Mouse (Mus musculus): ENCODE measurements around the gene Cyb561d2. TPM values are rescaled to one million over a fixed set of nuclear protein-coding genes. Genes with fewer than 3 reads are reported as not detected.

Gene Cyb561d2
- polyA plus RNA-seq, 1 experiment = 31.3 TPM

DNA sequence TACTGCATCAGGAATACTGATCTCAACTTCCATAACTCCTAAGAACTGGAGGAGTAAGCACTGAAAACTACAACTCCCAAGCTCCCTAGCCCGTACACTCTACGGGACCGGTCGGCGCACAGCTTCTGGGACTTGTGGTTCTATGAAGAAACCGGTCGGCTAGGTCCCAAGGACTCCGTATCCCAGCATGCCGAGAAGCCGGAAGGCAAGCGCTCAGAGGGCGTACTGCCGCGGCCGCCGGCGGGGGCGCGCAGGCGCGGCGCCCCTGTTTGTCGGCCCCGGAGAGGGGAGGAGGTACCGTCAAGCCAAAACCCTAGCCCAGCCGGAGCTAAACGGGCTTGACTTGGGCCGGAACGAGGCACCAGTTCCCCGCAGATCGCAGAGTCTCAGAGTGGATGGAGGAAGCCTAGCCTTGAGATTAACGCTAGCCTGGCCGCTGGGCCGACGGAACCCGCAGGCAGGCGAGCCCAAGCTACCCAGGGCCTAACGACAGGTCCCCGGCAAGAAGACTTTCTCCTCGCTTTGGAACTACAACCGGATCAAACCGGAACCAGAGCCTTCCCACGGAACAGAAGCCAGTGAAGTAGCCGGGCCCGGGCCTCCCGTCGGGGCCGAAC, 8.1 kb downstream of the Cyb561d2 start, which contains the start of gene Tmem115:
Gene Tmem115 (plus strand): TSS at position 155 of the 617 bp plus-strand sequence.
- Histone ChIP-seq H3K27ac (ENCODE audit: insufficient read depth, low read length) (peak within 1 kb of the TSS; percentile 41; the same call in 1 of the 2 replicates), H3K4me1 (ENCODE audit: control insufficient read depth, insufficient read depth, low read length) (peaks cover 6% of the 10 kb centered on the region), H3K4me3 (ENCODE audit: insufficient read depth, low read length) (peak within 1 kb of the TSS; percentile 60)
- no peak for TF ChIP-seq CTCF (IDR thresholded peaks at IDR 0.05; ENCODE audit: extremely low read depth, insufficient read depth, low read length)
- TF ChIP-seq POLR2A (IDR thresholded peaks at IDR 0.05; ENCODE audit: extremely low read depth, insufficient read depth, low read length) = peak; percentile 81

DNA sequence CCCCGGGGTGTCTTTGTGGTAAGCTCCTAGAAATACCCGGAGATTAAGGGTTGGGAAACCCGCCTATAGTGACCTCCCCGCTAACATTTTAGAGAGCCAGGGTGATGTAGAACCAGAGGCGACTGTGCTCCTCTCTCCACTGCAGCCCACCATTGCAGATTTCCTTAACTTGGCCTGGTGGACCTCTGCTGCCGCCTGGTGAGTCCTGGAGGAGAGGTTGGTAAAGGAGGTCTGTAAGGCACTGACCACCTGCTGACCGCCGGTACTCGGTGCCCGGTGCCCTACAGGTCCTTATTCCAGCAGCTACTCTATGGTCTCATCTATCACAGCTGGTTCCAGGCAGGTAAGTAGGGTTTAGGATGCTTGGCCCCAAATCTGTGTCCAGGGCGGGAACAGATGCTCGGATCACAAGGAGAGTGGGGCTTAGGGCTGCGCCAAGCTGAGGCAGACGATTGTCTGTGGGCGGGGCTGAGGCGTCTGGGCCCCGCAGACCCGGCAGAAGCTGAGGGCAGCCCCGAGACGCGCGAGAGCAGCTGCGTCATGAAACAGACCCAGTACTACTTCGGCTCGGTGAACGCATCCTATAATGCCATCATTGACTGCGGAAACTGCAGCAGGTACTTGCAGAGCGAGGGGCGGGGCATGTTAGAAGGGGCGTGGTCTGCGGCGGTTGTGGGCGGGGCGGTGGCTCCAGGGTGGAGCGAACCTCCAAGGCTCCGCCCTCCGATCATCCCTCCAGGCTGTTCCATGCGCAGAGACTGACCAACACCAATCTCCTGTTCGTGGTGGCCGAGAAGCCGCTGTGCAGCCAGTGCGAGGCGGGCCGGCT, 15.6 kb downstream of the Cyb561d2 start:
- Histone ChIP-seq H3K27ac (ENCODE audit: insufficient read depth, low read length) (no peak overlapping the region), H3K4me1 (ENCODE audit: control insufficient read depth, insufficient read depth, low read length) (no peaks in the 10 kb centered on the region), H3K4me3 (ENCODE audit: insufficient read depth, low read length) (peak overlapping the region; percentile 26)
- TF ChIP-seq POLR2A (IDR thresholded peaks at IDR 0.05; ENCODE audit: extremely low read depth, insufficient read depth, low read length) (peak; percentile 42; the same call in 1 of the 2 replicates), CTCF (IDR thresholded peaks at IDR 0.05; ENCODE audit: extremely low read depth, insufficient read depth, low read length) (no peak)

DNA sequence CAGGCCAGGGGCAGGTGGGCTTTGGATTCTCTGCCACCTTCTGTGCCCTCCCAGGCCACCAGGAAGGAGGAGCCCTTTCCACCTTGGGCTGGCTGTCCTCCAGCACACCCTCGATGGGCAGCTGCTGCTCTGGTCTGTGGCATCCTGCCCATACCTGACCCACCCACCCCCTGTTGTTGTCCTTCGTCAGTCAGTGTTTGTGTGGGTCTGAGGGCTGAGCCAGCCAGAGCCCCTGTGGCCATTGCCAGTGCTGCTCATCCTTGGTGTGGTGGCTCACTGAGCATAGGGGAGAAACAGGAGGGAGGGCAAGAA, 19.6 kb downstream of the Cyb561d2 start:
- no peak for TF ChIP-seq CTCF (IDR thresholded peaks at IDR 0.05; ENCODE audit: extremely low read depth, insufficient read depth, low read length)
- no peak for TF ChIP-seq POLR2A (IDR thresholded peaks at IDR 0.05; ENCODE audit: extremely low read depth, insufficient read depth, low read length)
- no peak overlapping the region for H3K27ac ChIP-seq (ENCODE audit: insufficient read depth, low read length)
- H3K4me1 ChIP-seq (ENCODE audit: control insufficient read depth, insufficient read depth, low read length) = no peaks in the 10 kb centered on the region
- no peak overlapping the region for H3K4me3 ChIP-seq (ENCODE audit: insufficient read depth, low read length)

GRCm38 (mm10) chr9:107521711-107522399, 20.1 kb downstream of the Cyb561d2 start:
- Histone ChIP-seq H3K4me3 (ENCODE audit: insufficient read depth, low read length) (no peak overlapping the region), H3K4me1 (ENCODE audit: control insufficient read depth, insufficient read depth, low read length) (no peaks in the 10 kb centered on the region), H3K27ac (ENCODE audit: insufficient read depth, low read length) (no peak overlapping the region)
- TF ChIP-seq CTCF (IDR thresholded peaks at IDR 0.05; ENCODE audit: extremely low read depth, insufficient read depth, low read length) (no peak), POLR2A (IDR thresholded peaks at IDR 0.05; ENCODE audit: extremely low read depth, insufficient read depth, low read length) (no peak)

DNA sequence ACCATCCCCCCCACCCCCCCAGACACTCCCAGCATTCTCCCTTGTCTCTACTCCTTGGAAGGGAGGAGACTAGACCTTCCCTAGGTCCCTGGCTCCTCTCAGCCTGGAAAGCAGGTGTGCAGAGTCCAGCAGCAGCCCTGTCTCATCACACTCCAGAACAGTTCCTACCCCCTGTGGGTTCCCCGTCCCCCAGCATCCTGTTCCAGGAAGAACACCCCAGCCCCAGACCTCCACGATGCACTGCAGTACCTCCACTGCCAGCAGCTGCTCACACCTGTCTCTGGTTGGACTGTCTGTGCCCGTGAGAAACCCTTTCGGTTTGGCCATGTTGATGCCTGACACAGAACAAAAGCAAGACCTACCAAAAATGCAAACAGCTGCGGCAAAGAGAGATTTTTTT, 20.8 kb downstream of the Cyb561d2 start:
- no peaks in the 10 kb centered on the region for H3K4me1 ChIP-seq (ENCODE audit: control insufficient read depth, insufficient read depth, low read length)
- no peak overlapping the region for H3K4me3 ChIP-seq (ENCODE audit: insufficient read depth, low read length)
- no peak overlapping the region for H3K27ac ChIP-seq (ENCODE audit: insufficient read depth, low read length)
- TF ChIP-seq POLR2A (IDR thresholded peaks at IDR 0.05; ENCODE audit: extremely low read depth, insufficient read depth, low read length) = no peak
- TF ChIP-seq CTCF (IDR thresholded peaks at IDR 0.05; ENCODE audit: extremely low read depth, insufficient read depth, low read length) = no peak

- H3K27ac ChIP-seq (ENCODE audit: insufficient read depth, low read length) = no peak overlapping the region
- TF ChIP-seq POLR2A (IDR thresholded peaks at IDR 0.05; ENCODE audit: extremely low read depth, insufficient read depth, low read length) = no peak
- TF ChIP-seq CTCF (IDR thresholded peaks at IDR 0.05; ENCODE audit: extremely low read depth, insufficient read depth, low read length) = no peak
- H3K4me3 ChIP-seq (ENCODE audit: insufficient read depth, low read length) = no peak overlapping the region
- H3K4me1 ChIP-seq (ENCODE audit: control insufficient read depth, insufficient read depth, low read length) = no peaks in the 10 kb centered on the region
Measured at GRCm38 (mm10) chr9:107520331-107520730, 21.7 kb downstream of the Cyb561d2 start.

DNA sequence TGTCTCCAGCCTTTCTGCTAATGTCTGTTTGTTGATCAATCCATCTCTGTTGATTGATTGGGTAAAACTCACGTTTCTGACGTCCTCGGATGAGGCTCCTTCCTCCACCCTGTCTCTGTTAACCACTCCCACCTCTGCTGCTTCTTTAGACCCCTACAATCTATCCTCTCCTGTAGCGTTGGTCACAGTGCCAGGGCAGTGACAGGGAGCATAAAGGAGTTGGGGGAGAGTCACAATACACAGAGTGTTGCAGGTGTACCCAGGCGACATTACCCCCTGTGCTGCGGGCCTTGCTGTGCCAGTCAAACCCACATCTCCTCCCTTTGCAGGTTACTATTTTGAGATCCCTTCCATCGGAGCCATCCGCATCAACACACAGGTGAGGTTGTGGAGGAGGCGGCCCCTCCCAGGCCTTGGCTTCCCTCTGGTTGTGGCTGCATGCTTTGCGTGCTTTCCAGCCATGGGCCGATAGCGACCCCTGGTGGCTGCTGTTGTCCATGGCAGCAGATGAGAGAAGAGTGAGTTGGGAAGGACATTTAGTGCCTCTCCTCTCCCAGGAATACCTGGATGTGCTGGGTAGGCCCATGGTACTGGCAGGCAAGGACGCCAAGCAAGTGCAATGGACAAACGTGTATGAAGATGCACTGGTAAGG, 27.6 kb downstream of the Cyb561d2 start:
- Histone ChIP-seq H3K4me3 (ENCODE audit: insufficient read depth, low read length) (no peak overlapping the region), H3K27ac (ENCODE audit: insufficient read depth, low read length) (no peak overlapping the region), H3K4me1 (ENCODE audit: control insufficient read depth, insufficient read depth, low read length) (no peaks in the 10 kb centered on the region)
- TF ChIP-seq CTCF (IDR thresholded peaks at IDR 0.05; ENCODE audit: extremely low read depth, insufficient read depth, low read length) = peak; percentile 98
- no peak for TF ChIP-seq POLR2A (IDR thresholded peaks at IDR 0.05; ENCODE audit: extremely low read depth, insufficient read depth, low read length)

- Histone ChIP-seq H3K4me1 (ENCODE audit: control insufficient read depth, insufficient read depth, low read length) (no peaks in the 10 kb centered on the region), H3K27ac (ENCODE audit: insufficient read depth, low read length) (no peak overlapping the region), H3K4me3 (ENCODE audit: insufficient read depth, low read length) (no peak overlapping the region)
- no peak for TF ChIP-seq CTCF (IDR thresholded peaks at IDR 0.05; ENCODE audit: extremely low read depth, insufficient read depth, low read length)
Measured at GRCm38 (mm10) chr9:107512326-107512725, 29.7 kb downstream of the Cyb561d2 start.

- Histone ChIP-seq H3K4me1 (ENCODE audit: control insufficient read depth, insufficient read depth, low read length) (no peaks in the 10 kb centered on the region), H3K4me3 (ENCODE audit: insufficient read depth, low read length) (no peak overlapping the region), H3K27ac (ENCODE audit: insufficient read depth, low read length) (no peak overlapping the region)
- TF ChIP-seq CTCF (IDR thresholded peaks at IDR 0.05; ENCODE audit: extremely low read depth, insufficient read depth, low read length) (no peak), POLR2A (IDR thresholded peaks at IDR 0.05; ENCODE audit: extremely low read depth, insufficient read depth, low read length) (no peak)
Measured at GRCm38 (mm10) chr9:107511436-107511835, 30.6 kb downstream of the Cyb561d2 start.

Data from cortical plate, adult 2 months (tissue).